9 mouse cellular contexts compared by ENCODE assay signal in genomic region chr3:122814531-122814930, GRCm38 (mm10).
A peak's percentile ranks its signal among the peaks of the same experiment; 100 is the strongest.
DNase-seq lines count a peak whose midpoint lies in the region; ATAC-seq and TF ChIP-seq lines count a peak whose summit lies in the region.
"Had no signal": no experiment of that assay in that cellular context is flagged by ENCODE, and none has a peak within 500 bp of the region (broad histone marks: within the 10 kb centered on the region; RNA-seq: fewer than 3 reads in every experiment).

No protein-coding gene starts in this region.

- no peak overlapping the region for H3K4me2 ChIP-seq in embryonic facial prominence, embryonic 12.5 days (replicated peaks)
- H3K4me2 ChIP-seq in lung, embryonic 14.5 days = no peak overlapping the region
- 0 out of 2 replicates have a peak overlapping the region, but pooled peaks have one; percentile 22 for H3K4me2 ChIP-seq in stomach, embryonic 16.5 days (ENCODE audit: low read depth, low read length)
- no peak overlapping the region for H3K4me2 ChIP-seq in liver, embryonic 12.5 days
- H3K4me2 ChIP-seq: liver, embryonic 15.5 days had no signal

- H3K4me3 ChIP-seq in embryonic facial prominence, embryonic 12.5 days = no peak overlapping the region
- H3K4me3 ChIP-seq in embryonic facial prominence, embryonic 10.5 days = no peak overlapping the region
- H3K4me3 ChIP-seq in lung, embryonic 14.5 days (ENCODE audit: low read depth, low read length) = no peak overlapping the region
- no peak overlapping the region for H3K4me3 ChIP-seq in lung, adult 2 months (replicated peaks; ENCODE audit: extremely low read depth, low read depth, low read length)
- no peak overlapping the region for H3K4me3 ChIP-seq in left cerebral cortex, adult 2 months
- no peak overlapping the region for H3K4me3 ChIP-seq in stomach, embryonic 16.5 days (replicated peaks; ENCODE audit: low read length)
- H3K4me3 ChIP-seq in liver, embryonic 12.5 days = no peak overlapping the region
- H3K4me3 ChIP-seq: liver, embryonic 15.5 days had no signal

- H3K9me3 ChIP-seq in embryonic facial prominence, embryonic 12.5 days = no peaks in the 10 kb centered on the region
- no peaks in the 10 kb centered on the region for H3K9me3 ChIP-seq in embryonic facial prominence, embryonic 10.5 days
- no peaks in the 10 kb centered on the region for H3K9me3 ChIP-seq in lung, embryonic 14.5 days (ENCODE audit: low read depth, low read length)
- H3K9me3 ChIP-seq in stomach, embryonic 16.5 days (replicated peaks; ENCODE audit: control insufficient read depth, low read length) = no peaks in the 10 kb centered on the region
- H3K9me3 ChIP-seq in liver, embryonic 12.5 days (replicated peaks) = no peaks in the 10 kb centered on the region
- H3K9me3 ChIP-seq: liver, embryonic 15.5 days had no signal

- H3K27me3 ChIP-seq in embryonic facial prominence, embryonic 12.5 days = no peaks in the 10 kb centered on the region
- 0 out of 2 replicates have a peak, but pooled peaks cover 8% of the 10 kb centered on the region for H3K27me3 ChIP-seq in embryonic facial prominence, embryonic 10.5 days (replicated peaks; ENCODE audit: low read depth, poor library complexity, severe bottlenecking)
- no peaks in the 10 kb centered on the region for H3K27me3 ChIP-seq in lung, embryonic 14.5 days (ENCODE audit: insufficient read depth, low read length)
- no peaks in the 10 kb centered on the region for H3K27me3 ChIP-seq in stomach, embryonic 16.5 days (ENCODE audit: control insufficient read depth, insufficient read depth, low read length)
- no peaks in the 10 kb centered on the region for H3K27me3 ChIP-seq in liver, embryonic 12.5 days (replicated peaks)
- H3K27me3 ChIP-seq: liver, embryonic 15.5 days had no signal

- no peak for TF ChIP-seq CTCF in lung, embryonic 14.5 days (IDR thresholded peaks at IDR 0.05; ENCODE audit: low read depth)
- TF ChIP-seq CTCF in lung, adult 2 months (IDR thresholded peaks at IDR 0.05; ENCODE audit: insufficient read depth, low read length) = no peak
- no peak for TF ChIP-seq CTCF in left cerebral cortex, adult 2 months (IDR thresholded peaks at IDR 0.05)

- 56% methylated on average over 4 of the region's 4 CpGs for WGBS in embryonic facial prominence, embryonic 12.5 days
- 70% methylated on average over 4 of the region's 4 CpGs for WGBS in embryonic facial prominence, embryonic 10.5 days
- WGBS in lung, embryonic 14.5 days = 30% methylated on average over 4 of the region's 4 CpGs
- WGBS in lung, adult 2 months = 50% methylated on average over 4 of the region's 4 CpGs
- 32% methylated on average over 4 of the region's 4 CpGs for WGBS in stomach, embryonic 16.5 days
- WGBS in liver, embryonic 12.5 days (ENCODE audit: insufficient replicate concordance) = 60% methylated on average over 4 of the region's 4 CpGs

- no peak overlapping the region for H3K9ac ChIP-seq in embryonic facial prominence, embryonic 12.5 days
- H3K9ac ChIP-seq in lung, embryonic 14.5 days = no peak overlapping the region
- H3K9ac ChIP-seq in stomach, embryonic 16.5 days (ENCODE audit: low read length) = peak overlapping the region; percentile 17; the same call in 1 of the 2 replicates
- H3K9ac ChIP-seq in liver, embryonic 12.5 days = no peak overlapping the region
- H3K9ac ChIP-seq: liver, embryonic 15.5 days had no signal

- no peaks in the 10 kb centered on the region for H3K36me3 ChIP-seq in embryonic facial prominence, embryonic 12.5 days
- H3K36me3 ChIP-seq in embryonic facial prominence, embryonic 10.5 days (replicated peaks) = 0 out of 2 replicates have a peak, but pooled peaks cover 3% of the 10 kb centered on the region
- H3K36me3 ChIP-seq in lung, embryonic 14.5 days (ENCODE audit: insufficient read depth) = peaks cover 16% of the 10 kb centered on the region; the same call in 1 of the 2 replicates
- peaks cover 5% of the 10 kb centered on the region; the same call in 1 of the 2 replicates for H3K36me3 ChIP-seq in stomach, embryonic 16.5 days (ENCODE audit: control insufficient read depth, insufficient read depth, low read length)
- no peaks in the 10 kb centered on the region for H3K36me3 ChIP-seq in liver, embryonic 12.5 days
- H3K36me3 ChIP-seq: liver, embryonic 15.5 days had no signal

- no peak for DNase-seq in embryonic facial prominence, embryonic 10.5 days (ENCODE audit: low spot score)
- peak; percentile 78 for DNase-seq in lung, embryonic 14.5 days
- DNase-seq in lung, adult 2 months = no peak
- peak in 1 of 2 experiments; percentile 22 for DNase-seq in left cerebral cortex, adult 2 months (ENCODE audit: extremely low spot score in 1 of 2, low spot score in 2 of 2)
- DNase-seq in urinary bladder, postnatal 36 days (ENCODE audit: low spot score in 2 of 2) = no peak

- intact Hi-C loops in left cerebral cortex, adult 2 months (cut with DNase I) = no loop called here

- ATAC-seq in embryonic facial prominence, embryonic 12.5 days (ENCODE audit: insufficient number of reproducible peaks, insufficient read depth, low FRiP score, low TSS enrichment) = no peak
- ATAC-seq in lung, embryonic 14.5 days (ENCODE audit: insufficient read depth) = peak; percentile 78
- ATAC-seq in stomach, embryonic 16.5 days (ENCODE audit: insufficient read depth, low FRiP score) = peak; percentile 85
- no peak for ATAC-seq in liver, embryonic 12.5 days

- TF ChIP-seq POLR2A in lung, adult 2 months (IDR thresholded peaks at IDR 0.05; ENCODE audit: borderline replicate concordance, extremely low read depth, low read depth, low read length) = no peak

- H3K27ac ChIP-seq in embryonic facial prominence, embryonic 12.5 days = 0 out of 2 replicates have a peak overlapping the region, but pooled peaks have one; percentile 9
- no peak overlapping the region for H3K27ac ChIP-seq in embryonic facial prominence, embryonic 10.5 days (replicated peaks)
- 0 out of 2 replicates have a peak overlapping the region, but pooled peaks have one; percentile 2 for H3K27ac ChIP-seq in lung, embryonic 14.5 days (ENCODE audit: low read depth)
- H3K27ac ChIP-seq in left cerebral cortex, adult 2 months = 0 out of 2 replicates have a peak overlapping the region, but pooled peaks have one; percentile 20
- H3K27ac ChIP-seq in stomach, embryonic 16.5 days (ENCODE audit: low read length) = peak overlapping the region; percentile 89
- H3K27ac ChIP-seq in liver, embryonic 12.5 days = no peak overlapping the region
- H3K27ac ChIP-seq: liver, embryonic 15.5 days had no signal

- H3K4me1 ChIP-seq in embryonic facial prominence, embryonic 12.5 days = peaks cover 4% of the 10 kb centered on the region; the same call in 1 of the 2 replicates
- peaks cover 6% of the 10 kb centered on the region; the same call in 1 of the 2 replicates for H3K4me1 ChIP-seq in embryonic facial prominence, embryonic 10.5 days
- 0 out of 2 replicates have a peak, but pooled peaks cover 7% of the 10 kb centered on the region for H3K4me1 ChIP-seq in lung, embryonic 14.5 days (ENCODE audit: insufficient read depth)
- H3K4me1 ChIP-seq in lung, adult 2 months (ENCODE audit: control insufficient read depth, insufficient read depth, low read length) = no peaks in the 10 kb centered on the region; the same call in 1 of the 2 replicates
- H3K4me1 ChIP-seq in stomach, embryonic 16.5 days (ENCODE audit: control insufficient read depth, insufficient read depth, low read length) = peaks cover 16% of the 10 kb centered on the region
- H3K4me1 ChIP-seq in liver, embryonic 12.5 days = no peaks in the 10 kb centered on the region
- H3K4me1 ChIP-seq: liver, embryonic 15.5 days had no signal

Comparison
In these comparisons a context has a peak if more than half of its experiments do, and no peak if none do; other contexts are left out.
1. H3K27ac ChIP-seq: peak in embryonic facial prominence, embryonic 12.5 days (single experiment), lung, embryonic 14.5 days (single experiment), left cerebral cortex, adult 2 months (single experiment) and stomach, embryonic 16.5 days (single experiment); none in embryonic facial prominence, embryonic 10.5 days (single experiment) and liver, embryonic 12.5 days (single experiment).
2. ATAC-seq: peak in lung, embryonic 14.5 days (single experiment) and stomach, embryonic 16.5 days (single experiment); none in embryonic facial prominence, embryonic 12.5 days (single experiment) and liver, embryonic 12.5 days (single experiment).